Mouse (Mus musculus): Measurements from ENCODE around the gene Ankrd11. TPM values are rescaled to one million over a fixed set of nuclear protein-coding genes. Genes with fewer than 3 reads are reported as not detected.

Ankrd11 gene
- polyA plus RNA-seq, 1 experiment from 2014 or later, result 62.4 TPM

GRCm38 (mm10) chr8:122906463-122907021, 135.5 kb downstream of the Ankrd11 start:
- Histone ChIP-seq H3K9ac (no peak overlapping the region), H3K4me2 (peak overlapping the region; percentile 40; the same call in 1 of the 2 replicates), H3K9me3 (replicated peaks) (no peaks in the 10 kb centered on the region), H3K4me1 (replicated peaks) (peaks cover 31% of the 10 kb centered on the region), H3K4me3 (no peak overlapping the region), H3K36me3 (peaks cover 16% of the 10 kb centered on the region), H3K27me3 (replicated peaks) (no peaks in the 10 kb centered on the region), H3K27ac (ENCODE audit: poor library complexity, severe bottlenecking) (0 out of 2 replicates have a peak overlapping the region, but pooled peaks have one; percentile 10)
- peak; percentile 74 for ATAC-seq (ENCODE audit: insufficient number of reproducible peaks, low FRiP score)
- 31% methylated on average over 6 of the region's 6 CpGs for WGBS

- H3K27me3 ChIP-seq (replicated peaks), result no peaks in the 10 kb centered on the region
- peaks cover 16% of the 10 kb centered on the region for H3K36me3 ChIP-seq
- no peaks in the 10 kb centered on the region for H3K9me3 ChIP-seq (replicated peaks)
- peaks cover 31% of the 10 kb centered on the region for H3K4me1 ChIP-seq (replicated peaks)
- H3K27ac ChIP-seq (ENCODE audit: poor library complexity, severe bottlenecking), result no peak overlapping the region
- 91% methylated on average over 4 of the region's 4 CpGs for WGBS
- no peak overlapping the region for H3K4me3 ChIP-seq
- no peak overlapping the region for H3K9ac ChIP-seq
- ATAC-seq (ENCODE audit: insufficient number of reproducible peaks, low FRiP score), result no peak
- H3K4me2 ChIP-seq, result no peak overlapping the region
Observed at GRCm38 (mm10) chr8:122905346-122905745, 136.7 kb downstream of the Ankrd11 start.

DNA sequence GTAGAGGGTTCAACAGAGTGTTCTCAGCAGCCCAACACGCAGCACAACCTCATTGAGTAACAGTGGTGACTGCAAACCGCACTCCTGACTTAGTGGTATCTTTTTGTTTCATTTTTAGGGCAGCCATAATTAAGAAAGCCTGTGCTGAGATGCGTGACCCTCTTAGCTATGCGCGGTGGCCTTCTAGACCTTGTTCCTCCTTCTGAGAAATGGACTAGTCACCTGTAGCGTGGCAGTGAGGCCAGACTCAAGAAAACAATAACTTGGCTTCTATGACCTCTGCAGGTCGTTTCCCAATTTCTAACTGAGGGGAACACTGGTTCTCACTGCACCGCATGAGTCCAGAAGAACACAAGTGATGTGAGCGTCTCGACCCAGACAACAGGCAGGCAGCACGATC, 137.6 kb downstream of the Ankrd11 start:
- ATAC-seq (ENCODE audit: insufficient number of reproducible peaks, low FRiP score), result no peak
- H3K36me3 ChIP-seq, result peaks cover 21% of the 10 kb centered on the region
- WGBS, result 94% methylated on average over 11 of the region's 11 CpGs
- H3K9me3 ChIP-seq (replicated peaks), result no peaks in the 10 kb centered on the region
- H3K9ac ChIP-seq, result no peak overlapping the region
- no peak overlapping the region for H3K4me2 ChIP-seq
- H3K27ac ChIP-seq (ENCODE audit: poor library complexity, severe bottlenecking), result no peak overlapping the region
- H3K4me3 ChIP-seq, result no peak overlapping the region
- peaks cover 31% of the 10 kb centered on the region for H3K4me1 ChIP-seq (replicated peaks)
- no peaks in the 10 kb centered on the region for H3K27me3 ChIP-seq (replicated peaks)

- 92% methylated on average over 5 of the region's 5 CpGs for WGBS
Observed at GRCm38 (mm10) chr8:122903002-122903401, 139.1 kb downstream of the Ankrd11 start.

GRCm38 (mm10) chr8:122902581-122902980, 139.5 kb downstream of the Ankrd11 start:
- H3K9ac ChIP-seq, result no peak overlapping the region

More at GRCm38 (mm10) chr8:122903002-122903401, 139.1 kb downstream of the Ankrd11 start:
- H3K27ac ChIP-seq (ENCODE audit: poor library complexity, severe bottlenecking), result 0 out of 2 replicates have a peak overlapping the region, but pooled peaks have one; percentile 2
- no peaks in the 10 kb centered on the region for H3K9me3 ChIP-seq (replicated peaks)
- no peak overlapping the region for H3K4me3 ChIP-seq
- H3K27me3 ChIP-seq (replicated peaks), result no peaks in the 10 kb centered on the region
- no peak overlapping the region for H3K9ac ChIP-seq
- no peak overlapping the region for H3K4me2 ChIP-seq
- peaks cover 23% of the 10 kb centered on the region for H3K36me3 ChIP-seq
- ATAC-seq (ENCODE audit: insufficient number of reproducible peaks, low FRiP score), result no peak
- H3K4me1 ChIP-seq (replicated peaks), result peaks cover 46% of the 10 kb centered on the region

DNA sequence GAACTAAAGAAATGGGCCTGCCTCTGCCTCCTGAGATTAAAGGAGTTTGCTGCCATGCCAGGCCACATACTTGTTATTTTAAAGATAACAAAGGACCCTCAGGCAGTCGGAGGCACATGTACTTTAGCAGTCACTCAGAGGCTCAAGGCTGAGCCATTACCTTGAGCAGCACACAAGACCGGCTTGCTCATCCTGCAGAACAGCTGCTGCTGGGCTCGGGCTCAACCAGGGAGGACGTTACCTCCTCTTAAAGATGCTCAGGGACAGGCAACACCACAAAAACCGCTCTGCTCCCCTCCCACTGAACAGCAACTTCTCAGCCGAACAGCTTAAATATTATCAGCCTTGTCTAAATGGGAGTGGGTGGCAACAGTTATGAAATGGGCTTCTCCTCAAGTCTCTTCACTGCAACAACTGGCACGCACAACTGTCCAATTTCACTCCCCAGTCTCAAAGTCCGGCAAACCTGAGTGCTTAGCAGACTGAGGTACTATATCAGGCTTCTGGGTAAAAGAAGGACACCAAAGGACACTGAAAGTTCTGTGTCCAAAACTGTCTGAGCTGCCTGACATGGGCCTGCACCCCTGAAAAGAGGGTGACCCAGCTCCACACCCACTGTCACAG, 140.1 kb downstream of the Ankrd11 start:
- Histone ChIP-seq H3K4me3 (no peak overlapping the region), H3K4me2 (no peak overlapping the region), H3K27ac (ENCODE audit: poor library complexity, severe bottlenecking) (no peak overlapping the region), H3K9me3 (replicated peaks) (no peaks in the 10 kb centered on the region), H3K4me1 (replicated peaks) (peaks cover 53% of the 10 kb centered on the region), H3K9ac (no peak overlapping the region), H3K27me3 (replicated peaks) (no peaks in the 10 kb centered on the region), H3K36me3 (peaks cover 22% of the 10 kb centered on the region)
- 78% methylated on average over 8 of the region's 8 CpGs for WGBS
- no peak for ATAC-seq (ENCODE audit: insufficient number of reproducible peaks, low FRiP score)

More at GRCm38 (mm10) chr8:122902581-122902980, 139.5 kb downstream of the Ankrd11 start:
- H3K36me3 ChIP-seq, result peaks cover 21% of the 10 kb centered on the region
- WGBS, result 56% methylated on average over 3 of the region's 3 CpGs
- H3K4me3 ChIP-seq, result no peak overlapping the region
- no peaks in the 10 kb centered on the region for H3K9me3 ChIP-seq (replicated peaks)
- H3K4me1 ChIP-seq (replicated peaks), result peaks cover 49% of the 10 kb centered on the region
- no peak for ATAC-seq (ENCODE audit: insufficient number of reproducible peaks, low FRiP score)
- no peak overlapping the region for H3K4me2 ChIP-seq
- no peaks in the 10 kb centered on the region for H3K27me3 ChIP-seq (replicated peaks)
- H3K27ac ChIP-seq (ENCODE audit: poor library complexity, severe bottlenecking), result peak overlapping the region; percentile 2; the same call in 1 of the 2 replicates

- H3K36me3 ChIP-seq, result peaks cover 26% of the 10 kb centered on the region
- H3K4me2 ChIP-seq, result no peak overlapping the region
- no peak overlapping the region for H3K9ac ChIP-seq
- H3K27ac ChIP-seq (ENCODE audit: poor library complexity, severe bottlenecking), result no peak overlapping the region
- no peaks in the 10 kb centered on the region for H3K9me3 ChIP-seq (replicated peaks)
- no peak for ATAC-seq (ENCODE audit: insufficient number of reproducible peaks, low FRiP score)
- H3K27me3 ChIP-seq (replicated peaks), result no peaks in the 10 kb centered on the region
- no peak overlapping the region for H3K4me3 ChIP-seq
- peaks cover 47% of the 10 kb centered on the region for H3K4me1 ChIP-seq (replicated peaks)
- WGBS, result 92% methylated on average over 7 of the region's 7 CpGs
Observed at GRCm38 (mm10) chr8:122901476-122901875, 140.6 kb downstream of the Ankrd11 start.

- Histone ChIP-seq H3K4me3 (no peak overlapping the region), H3K27ac (ENCODE audit: poor library complexity, severe bottlenecking) (no peak overlapping the region), H3K9ac (no peak overlapping the region), H3K4me1 (replicated peaks) (peaks cover 42% of the 10 kb centered on the region), H3K4me2 (no peak overlapping the region), H3K36me3 (peaks cover 50% of the 10 kb centered on the region), H3K9me3 (replicated peaks) (no peaks in the 10 kb centered on the region), H3K27me3 (replicated peaks) (no peaks in the 10 kb centered on the region)
- ATAC-seq (ENCODE audit: insufficient number of reproducible peaks, low FRiP score), result no peak
- whole genome bisulfite sequencing, result 38% methylated on average over 5 of the region's 5 CpGs
Observed at GRCm38 (mm10) chr8:122899085-122899484, 143.0 kb downstream of the Ankrd11 start.

GRCm38 (mm10) chr8:122898473-122898872, 143.6 kb downstream of the Ankrd11 start:
- 92% methylated on average over 12 of the region's 12 CpGs for WGBS
- Histone ChIP-seq H3K4me1 (replicated peaks) (peaks cover 42% of the 10 kb centered on the region), H3K4me3 (no peak overlapping the region), H3K9me3 (replicated peaks) (no peaks in the 10 kb centered on the region), H3K27ac (ENCODE audit: poor library complexity, severe bottlenecking) (no peak overlapping the region), H3K27me3 (replicated peaks) (no peaks in the 10 kb centered on the region), H3K4me2 (no peak overlapping the region), H3K9ac (no peak overlapping the region), H3K36me3 (peaks cover 56% of the 10 kb centered on the region)
- ATAC-seq (ENCODE audit: insufficient number of reproducible peaks, low FRiP score), result 0 out of 2 replicates have a peak, but pooled peaks have one; percentile 30

- Histone ChIP-seq H3K9ac (no peak overlapping the region), H3K4me2 (no peak overlapping the region), H3K4me1 (replicated peaks) (peaks cover 40% of the 10 kb centered on the region), H3K4me3 (no peak overlapping the region), H3K27ac (ENCODE audit: poor library complexity, severe bottlenecking) (no peak overlapping the region), H3K36me3 (peaks cover 60% of the 10 kb centered on the region), H3K9me3 (replicated peaks) (no peaks in the 10 kb centered on the region), H3K27me3 (replicated peaks) (no peaks in the 10 kb centered on the region)
- ATAC-seq (ENCODE audit: insufficient number of reproducible peaks, low FRiP score), result no peak
- 43% methylated on average over 4 of the region's 4 CpGs for WGBS
Observed at GRCm38 (mm10) chr8:122898018-122898417, 144.1 kb downstream of the Ankrd11 start.

- Histone ChIP-seq H3K36me3 (peaks cover 68% of the 10 kb centered on the region), H3K4me3 (no peak overlapping the region), H3K9me3 (replicated peaks) (no peaks in the 10 kb centered on the region)
Observed at GRCm38 (mm10) chr8:122897200-122897599, 144.9 kb downstream of the Ankrd11 start.

More at GRCm38 (mm10) chr8:122897200-122897599, 144.9 kb downstream of the Ankrd11 start:
- H3K4me2 ChIP-seq, result no peak overlapping the region
- peaks cover 32% of the 10 kb centered on the region for H3K4me1 ChIP-seq (replicated peaks)
- no peak for ATAC-seq (ENCODE audit: insufficient number of reproducible peaks, low FRiP score)
- 80% methylated on average over 8 of the region's 8 CpGs for WGBS
- H3K27me3 ChIP-seq (replicated peaks), result no peaks in the 10 kb centered on the region
- no peak overlapping the region for H3K27ac ChIP-seq (ENCODE audit: poor library complexity, severe bottlenecking)
- H3K9ac ChIP-seq, result no peak overlapping the region
